Mouse (Mus musculus): ENCODE data around the gene Trarg1. TPM values are rescaled to one million over a fixed set of nuclear protein-coding genes. Genes with fewer than 3 reads are reported as not detected.

The Trarg1 gene
- polyA plus RNA-seq (2014; fragmentation: Illumina TruSeq; extraction: RNeasy Lipid Tissue Mini Kit (QIAGEN cat#74804); ENCODE audit: low read depth, low replicate concordance), result 2.1 TPM

GRCm38 (mm10) chr11:76679508-76679907, at the start of gene Trarg1:
TSS of gene Trarg1 (plus strand) at chr11:76679808.

GRCm38 (mm10) chr11:76671871-76672475, 7.6 kb upstream of the Trarg1 start, which contains the start of gene Bhlha9:
TSS of gene Bhlha9 (plus strand) at chr11:76672470.

Other genes with a start within 250 kb of the Trarg1 start
- gene Abr, start 57.5 kb upstream of the Trarg1 start, polyA plus RNA-seq (2014; fragmentation: Illumina TruSeq; extraction: RNeasy Lipid Tissue Mini Kit (QIAGEN cat#74804); ENCODE audit: low read depth, low replicate concordance), result 27.9 TPM
- gene Bhlha9, start 7.3 kb upstream of the Trarg1 start, polyA plus RNA-seq (2014; fragmentation: Illumina TruSeq; extraction: RNeasy Lipid Tissue Mini Kit (QIAGEN cat#74804); ENCODE audit: low read depth, low replicate concordance), result not detected
- 17.1 TPM for gene Gosr1, start 83.8 kb downstream of the Trarg1 start, polyA plus RNA-seq (2014; fragmentation: Illumina TruSeq; extraction: RNeasy Lipid Tissue Mini Kit (QIAGEN cat#74804); ENCODE audit: low read depth, low replicate concordance)
- gene Cpd, start 167.2 kb downstream of the Trarg1 start, polyA plus RNA-seq (2014; fragmentation: Illumina TruSeq; extraction: RNeasy Lipid Tissue Mini Kit (QIAGEN cat#74804); ENCODE audit: low read depth, low replicate concordance), result 30.2 TPM
- gene Tmigd1, start 222.4 kb downstream of the Trarg1 start, polyA plus RNA-seq (2014; fragmentation: Illumina TruSeq; extraction: RNeasy Lipid Tissue Mini Kit (QIAGEN cat#74804); ENCODE audit: low read depth, low replicate concordance), result not detected
- 29.8 TPM for gene Blmh, start 245.0 kb downstream of the Trarg1 start, polyA plus RNA-seq (2014; fragmentation: Illumina TruSeq; extraction: RNeasy Lipid Tissue Mini Kit (QIAGEN cat#74804); ENCODE audit: low read depth, low replicate concordance)

Measured in heart, adult 10 weeks (tissue).